Mouse (Mus musculus) CD4-positive helper T cell, adult 2 months (primary cell): ENCODE results near the gene Flrt1.

ENCODE experiments used
- DNase-seq: peaks from one replicate; pipeline ENCODE4 v3.0.0-alpha.2; 2012; ENCODE audit warnings: low read depth, missing footprints, low spot score

Gene Flrt1

DNA sequence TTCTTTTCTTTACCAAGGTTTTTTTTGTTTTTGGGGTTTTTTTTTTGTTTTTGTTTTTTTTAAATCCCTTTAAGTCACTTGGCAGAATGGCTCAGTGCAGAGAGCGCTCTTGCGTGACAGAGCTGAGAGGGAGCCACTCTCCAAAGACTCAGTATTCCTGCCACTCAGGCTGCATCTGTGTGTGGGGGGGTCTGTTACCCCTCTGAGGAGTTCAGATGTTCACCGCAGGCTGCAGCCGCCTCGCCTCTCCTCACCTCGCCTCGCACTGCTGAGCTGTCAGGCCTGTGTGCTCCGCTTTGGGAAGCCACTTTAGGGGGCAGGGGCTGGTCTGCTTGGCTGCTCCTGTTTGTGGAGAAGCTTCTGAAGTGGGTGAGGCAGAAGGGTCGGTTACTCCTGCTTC is at the start of gene Flrt1:
Flrt1 (minus strand) TSS at position 186 of the 400 bp plus-strand sequence.
- DNase-seq: no peak

DNA sequence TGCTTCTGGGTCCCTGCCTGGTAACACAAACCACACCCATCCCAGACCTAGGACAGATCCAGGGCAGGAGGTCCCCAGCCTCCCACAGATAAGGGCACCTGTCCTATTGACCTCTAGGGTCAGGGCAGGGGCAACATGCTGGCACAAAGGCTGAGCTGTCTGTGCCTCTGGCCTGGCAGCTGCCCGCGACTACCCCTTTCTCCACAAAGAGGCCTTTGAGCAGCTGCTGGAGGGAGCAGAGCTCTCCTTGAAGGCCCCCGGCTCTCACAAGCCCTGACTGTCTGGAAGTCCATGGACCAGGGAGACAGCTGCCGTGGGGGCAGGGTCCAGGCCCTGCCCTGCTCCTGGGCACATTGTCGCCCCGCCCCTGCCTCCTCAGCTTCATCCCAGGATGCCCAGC is 49.7 kb upstream of the Flrt1 start:
- no peak for DNase-seq

DNA sequence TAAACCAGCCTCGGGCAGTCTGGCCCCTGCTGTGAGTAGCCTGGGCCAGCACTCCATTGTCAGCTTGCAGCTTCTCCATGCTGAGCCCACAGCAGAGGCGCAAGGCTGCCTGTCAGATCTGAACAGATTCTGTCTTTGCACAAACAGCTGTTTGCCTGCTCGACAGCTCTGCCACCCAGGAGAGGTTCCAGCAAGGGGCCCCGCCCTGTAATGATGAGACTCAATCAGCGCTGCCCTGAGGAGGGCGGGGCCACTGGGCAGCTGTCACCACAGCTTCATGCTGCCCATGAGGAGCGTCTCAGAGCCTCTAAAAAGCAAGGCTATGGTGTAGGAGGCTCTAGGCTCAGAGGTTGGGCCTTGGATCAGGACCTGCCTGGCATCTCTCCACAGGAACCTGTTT is 47.7 kb upstream of the Flrt1 start:
- no peak for DNase-seq

DNA sequence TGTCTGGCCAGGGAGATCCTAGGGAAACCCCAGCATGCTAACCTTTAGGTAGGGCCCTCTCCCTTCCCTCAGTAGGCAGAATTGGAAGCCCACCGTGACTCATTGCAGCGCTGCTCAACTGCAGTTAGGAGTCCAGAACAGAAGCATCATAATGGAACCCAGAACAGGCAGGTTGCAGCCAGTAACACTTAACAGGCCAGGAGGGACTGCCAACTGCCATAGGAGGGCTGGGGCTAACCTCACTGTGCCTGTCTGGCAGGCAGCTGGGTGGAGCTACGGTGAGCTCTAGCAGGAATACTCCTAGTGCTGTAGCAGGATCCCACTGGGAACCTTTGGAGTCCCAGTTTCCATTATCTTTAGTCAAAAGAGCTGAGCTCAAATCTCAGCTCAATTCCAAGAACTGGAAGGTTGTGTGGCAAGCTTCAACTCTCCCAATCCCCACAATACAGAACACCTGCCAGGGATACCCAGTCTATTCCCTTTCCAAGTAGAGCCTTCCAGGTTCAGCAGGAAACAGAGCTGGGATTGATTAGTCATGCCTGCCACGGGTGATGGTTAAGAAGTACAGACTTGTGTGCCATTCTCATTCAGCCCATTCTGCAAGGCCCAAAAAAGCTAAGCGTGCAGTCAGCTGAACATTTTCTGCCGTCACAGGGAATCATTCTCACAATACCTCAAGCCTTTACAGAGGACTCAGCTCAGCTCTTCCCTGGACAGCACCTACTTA is 46.6 kb upstream of the Flrt1 start:
- no peak for DNase-seq

DNA sequence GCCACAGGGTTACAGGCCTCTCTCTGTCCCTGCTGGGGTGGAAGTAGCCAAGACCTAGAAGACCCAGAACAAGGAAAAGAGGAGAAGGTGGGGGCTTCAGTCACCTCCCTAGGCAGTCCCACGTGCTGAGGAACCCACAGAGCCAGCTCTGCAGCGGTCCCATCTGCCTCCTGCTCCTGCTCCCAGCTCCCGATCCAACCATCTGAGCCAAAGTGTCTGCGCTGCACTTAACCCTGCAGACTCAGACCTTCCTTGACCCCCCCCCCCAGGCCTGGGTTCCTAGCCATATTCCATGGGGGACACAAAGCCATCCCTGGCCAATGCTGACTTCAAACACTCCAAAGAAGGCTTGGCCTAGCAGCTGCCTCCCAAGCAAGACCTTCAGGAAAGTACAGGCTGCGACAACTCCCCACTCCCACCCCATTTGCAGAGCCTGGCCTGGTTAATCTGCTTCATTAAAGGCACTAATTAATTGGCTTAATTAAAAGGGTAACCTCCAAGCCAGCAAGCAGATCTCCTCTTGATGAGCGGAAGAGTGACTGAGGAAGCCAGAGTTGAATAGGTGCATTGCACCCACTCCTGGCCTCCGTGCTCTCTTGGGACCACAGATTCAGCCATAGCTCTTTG is 45.9 kb upstream of the Flrt1 start:
- DNase-seq: no peak

DNA sequence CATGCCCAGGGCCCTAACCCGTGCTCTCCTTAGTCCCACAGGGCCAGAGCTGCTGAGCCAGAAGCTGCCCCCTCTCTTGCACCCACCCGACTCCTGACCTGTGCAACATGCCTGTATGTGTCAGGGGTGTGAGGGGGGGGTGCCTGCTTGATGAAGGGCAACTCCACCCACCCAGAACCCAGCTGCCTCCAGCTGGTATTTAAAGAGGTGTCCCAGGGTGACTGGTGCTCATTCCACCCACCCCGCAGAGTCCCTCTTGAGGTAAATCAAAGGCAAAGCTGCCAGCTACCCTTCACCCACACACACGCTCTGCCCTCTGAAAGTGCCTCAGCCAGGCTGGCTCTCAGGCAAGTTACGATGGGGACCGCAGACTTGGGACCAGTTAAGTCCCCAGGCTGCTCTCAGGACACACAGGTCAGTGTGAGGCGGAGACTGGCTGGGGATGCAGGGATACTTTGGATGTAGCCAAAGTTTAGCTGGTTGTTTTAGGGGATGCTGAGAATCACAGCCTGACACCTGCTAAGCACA is 43.7 kb upstream of the Flrt1 start:
- DNase-seq: no peak

DNA sequence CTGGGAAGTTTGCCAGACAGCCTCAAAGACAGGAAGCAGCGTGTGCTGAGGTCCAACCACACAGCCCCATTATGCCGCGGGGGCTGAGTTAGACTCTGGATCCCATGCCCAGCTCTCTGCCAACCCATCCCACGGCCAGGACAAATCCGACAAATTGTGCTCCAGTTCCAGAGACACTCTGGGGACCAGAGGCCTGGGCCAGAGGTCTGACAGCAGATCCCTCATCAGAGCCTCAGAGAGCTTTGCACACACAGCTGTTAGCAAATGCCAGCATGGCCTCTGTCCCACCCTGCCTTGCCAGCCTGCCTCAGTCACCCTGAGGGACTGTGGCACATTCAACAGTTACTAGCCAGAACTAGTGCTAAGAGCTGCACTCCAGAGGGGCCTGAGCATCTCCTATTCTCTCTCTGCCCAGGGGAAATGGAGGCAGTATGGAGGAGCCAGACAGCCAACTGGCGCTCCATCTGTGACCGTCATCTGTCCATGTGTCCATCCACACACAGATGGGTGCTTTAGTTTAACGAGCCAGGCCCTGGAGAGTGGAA is 43.1 kb upstream of the Flrt1 start:
- DNase-seq: no peak

DNA sequence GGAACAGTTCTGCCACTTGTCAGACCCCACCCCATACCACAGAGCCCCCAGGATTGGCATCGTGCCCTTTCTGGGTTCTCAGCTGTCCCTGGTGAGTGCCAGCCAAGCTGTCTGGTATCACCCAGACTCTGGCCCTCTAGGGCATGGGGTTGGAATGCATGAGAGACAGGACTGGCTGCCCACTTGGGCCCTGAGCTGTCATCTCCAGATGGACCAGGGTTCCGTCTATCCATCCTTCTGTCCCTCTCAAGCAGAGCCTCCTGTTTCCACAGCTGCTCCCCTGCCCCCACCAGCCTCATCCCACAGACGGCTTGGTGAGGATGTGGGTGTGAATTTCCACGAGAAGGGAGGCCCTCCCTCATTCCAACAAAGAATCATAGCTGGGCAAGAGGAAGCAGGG is 42.6 kb upstream of the Flrt1 start:
- DNase-seq: no peak

DNA sequence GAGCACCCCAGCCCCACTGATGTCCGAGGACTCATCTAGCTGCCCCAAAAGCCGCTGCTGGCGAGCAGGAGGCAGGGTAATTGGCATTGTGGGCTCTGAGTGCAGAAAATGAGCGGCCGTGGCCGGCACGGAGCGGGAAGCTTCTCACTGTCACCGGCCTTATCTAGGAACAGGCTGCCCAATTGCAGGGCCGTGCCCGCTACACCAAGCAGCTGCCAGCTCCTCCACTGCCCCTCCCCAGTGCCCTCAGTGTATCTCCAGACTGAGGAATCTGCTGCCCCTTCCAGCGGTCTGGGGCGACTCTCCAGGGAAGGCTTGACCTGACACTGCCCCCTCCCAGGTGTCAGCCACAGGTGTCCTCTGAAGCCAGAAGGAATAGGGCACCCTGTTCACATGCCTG is 40.8 kb upstream of the Flrt1 start:
- DNase-seq: no peak

DNA sequence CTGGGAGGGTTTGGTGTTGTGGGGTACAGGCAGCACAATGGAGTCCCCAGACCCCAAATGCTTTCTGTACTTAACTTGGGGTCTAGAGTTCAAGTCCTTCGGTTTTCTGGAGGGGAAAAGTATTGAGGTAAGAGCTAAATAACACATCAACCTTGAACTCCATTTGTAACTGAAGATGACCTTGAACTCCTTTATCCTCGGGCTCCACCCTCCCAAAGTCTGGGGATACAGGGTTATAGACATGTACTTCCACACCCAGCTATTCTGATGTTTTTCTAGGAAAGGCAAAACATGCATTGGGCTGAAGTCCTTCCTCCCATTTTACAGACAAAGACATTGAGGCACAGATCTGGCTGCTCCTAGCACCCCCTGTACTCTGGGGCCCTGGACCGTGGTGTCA is 38.9 kb upstream of the Flrt1 start:
- DNase-seq: no peak

DNA sequence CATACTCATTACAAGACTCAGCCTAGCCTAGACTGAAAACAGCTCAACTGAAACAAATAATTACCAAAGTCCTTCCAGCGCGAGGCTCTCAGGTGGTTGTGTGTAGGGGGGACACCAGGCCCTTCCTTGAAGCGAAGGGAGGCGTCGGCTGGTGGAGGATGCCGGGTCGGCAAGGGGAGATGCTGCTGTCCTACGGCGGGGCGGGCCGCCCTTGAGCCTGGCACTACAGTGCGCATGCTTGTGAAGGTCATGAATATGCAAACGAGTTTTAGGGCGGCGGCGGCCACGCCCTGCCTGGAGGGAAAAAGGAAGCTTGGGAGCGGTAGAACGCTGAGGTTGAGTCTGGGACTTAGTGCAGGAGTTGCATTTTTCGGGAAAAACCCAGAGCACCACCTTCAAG is 38.3 kb upstream of the Flrt1 start:
- peak; percentile 43 for DNase-seq

DNA sequence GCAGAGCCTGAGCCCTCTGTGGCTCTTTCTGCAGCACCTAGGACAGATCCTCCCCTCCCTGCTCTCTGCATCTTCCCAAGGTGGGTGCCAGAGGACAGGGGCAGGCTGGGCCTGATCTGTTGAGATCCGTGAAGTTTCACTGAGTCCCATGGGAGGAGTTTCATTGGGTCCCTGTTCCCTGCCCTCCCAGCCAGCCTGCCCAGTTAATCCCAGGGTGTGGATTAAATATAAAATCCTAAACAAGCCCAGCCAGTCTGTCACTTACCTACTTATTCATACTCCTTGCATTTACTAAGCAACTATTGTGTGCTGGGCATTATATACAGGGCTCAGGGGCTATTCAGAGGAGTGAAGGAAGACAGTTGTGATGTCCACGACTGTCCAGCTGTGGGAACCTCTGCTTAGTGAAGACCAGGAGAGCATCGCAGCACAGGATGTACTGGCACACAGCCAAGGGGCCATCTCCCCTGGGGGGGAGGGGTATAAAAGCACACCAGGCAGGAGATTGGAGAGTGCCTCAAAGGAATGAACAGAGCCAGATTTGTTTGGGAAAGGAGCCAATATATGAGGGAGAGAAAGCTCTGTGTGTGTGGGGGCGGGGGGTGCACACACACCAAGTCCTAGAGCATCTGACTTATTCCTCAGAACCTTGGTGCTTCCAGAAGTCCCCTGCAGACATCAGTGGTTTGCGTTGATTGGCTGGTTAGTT is 36.8 kb upstream of the Flrt1 start:
- DNase-seq: no peak

DNA sequence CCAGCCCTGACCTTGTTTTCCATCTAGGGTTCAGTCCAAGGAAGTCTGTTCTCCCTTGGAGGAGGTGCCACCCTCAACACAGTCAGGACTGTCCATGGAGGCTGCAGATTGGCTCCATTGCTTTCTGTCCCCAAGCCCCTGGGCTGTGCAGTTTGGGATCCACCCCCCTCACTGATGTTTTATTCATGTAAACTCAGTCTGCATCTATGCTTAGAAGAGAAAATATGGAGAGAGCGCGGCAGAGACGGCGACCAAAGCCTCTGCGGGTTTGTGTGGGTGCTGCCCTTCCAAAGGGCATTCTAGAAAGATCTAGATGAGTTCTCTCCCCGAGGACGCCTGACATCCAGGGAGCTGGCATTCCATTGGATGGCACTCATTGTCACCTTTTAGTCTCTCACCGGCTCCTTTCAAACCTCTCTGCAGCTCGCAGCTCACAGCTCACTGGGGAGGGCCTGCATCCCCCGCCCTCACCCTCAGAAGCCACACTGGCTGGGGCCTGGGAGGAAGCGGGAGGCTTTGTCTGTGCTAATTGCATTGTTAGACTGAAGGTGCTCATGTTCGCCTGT is 35.4 kb upstream of the Flrt1 start:
- DNase-seq: no peak

DNA sequence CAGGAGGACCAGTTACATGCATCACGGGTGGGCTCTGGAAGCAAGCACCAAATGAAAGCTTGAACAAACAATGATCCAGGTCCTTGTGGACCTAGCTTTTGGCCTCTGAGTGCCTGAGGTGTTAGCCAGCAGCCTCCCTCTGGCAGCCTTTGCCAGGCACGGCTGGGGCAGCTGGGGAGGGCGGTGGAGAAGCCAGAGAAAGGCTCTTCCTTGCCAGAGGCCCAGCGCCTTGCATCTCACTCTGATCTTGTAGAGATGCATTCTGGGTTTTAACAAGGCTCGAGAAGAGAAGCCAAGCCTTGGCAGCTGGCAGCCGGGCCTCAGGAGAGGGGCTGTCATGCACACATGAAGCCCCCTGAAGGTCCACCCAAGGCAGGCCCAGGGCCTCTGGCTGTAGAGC is 34.8 kb upstream of the Flrt1 start:
- DNase-seq: no peak

DNA sequence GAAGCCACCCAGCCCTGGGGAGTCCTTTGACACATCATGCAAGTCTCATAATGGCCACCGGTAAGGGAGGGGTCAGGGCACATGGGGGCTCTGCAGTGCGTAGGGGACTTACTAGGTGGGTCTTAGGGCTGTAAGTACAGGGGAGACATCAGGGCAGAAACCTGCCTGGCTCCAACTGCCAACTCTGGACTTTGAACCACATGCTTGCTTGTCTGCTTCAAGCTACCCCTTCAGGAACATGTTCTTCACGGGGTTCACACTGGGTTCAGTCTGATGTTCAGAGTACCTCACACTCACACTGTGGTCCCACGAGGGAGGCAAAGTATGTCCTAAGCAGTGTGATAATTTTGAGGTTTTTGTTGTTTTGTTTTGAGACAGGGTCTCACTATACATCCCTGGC is 33.8 kb upstream of the Flrt1 start:
- no peak for DNase-seq

DNA sequence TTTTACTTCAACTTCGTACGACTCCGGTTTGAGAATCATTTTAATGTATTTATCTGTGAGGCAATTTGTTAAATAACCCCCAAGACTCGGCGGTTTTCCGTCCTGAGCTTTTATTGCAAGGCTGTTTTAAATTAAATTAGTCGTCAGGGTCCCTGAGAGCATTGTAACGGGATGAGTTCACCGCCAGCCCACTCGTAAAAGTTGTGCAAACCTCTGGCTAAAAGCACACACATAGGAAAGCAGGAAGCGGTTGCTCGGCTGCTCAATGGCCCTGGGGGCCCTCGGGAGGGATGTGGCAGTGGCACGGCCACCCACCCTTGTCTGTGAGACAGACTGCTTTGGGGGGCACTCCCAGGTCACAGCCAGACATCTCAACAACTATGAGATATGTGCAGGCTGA is 32.8 kb upstream of the Flrt1 start:
- DNase-seq: no peak

DNA sequence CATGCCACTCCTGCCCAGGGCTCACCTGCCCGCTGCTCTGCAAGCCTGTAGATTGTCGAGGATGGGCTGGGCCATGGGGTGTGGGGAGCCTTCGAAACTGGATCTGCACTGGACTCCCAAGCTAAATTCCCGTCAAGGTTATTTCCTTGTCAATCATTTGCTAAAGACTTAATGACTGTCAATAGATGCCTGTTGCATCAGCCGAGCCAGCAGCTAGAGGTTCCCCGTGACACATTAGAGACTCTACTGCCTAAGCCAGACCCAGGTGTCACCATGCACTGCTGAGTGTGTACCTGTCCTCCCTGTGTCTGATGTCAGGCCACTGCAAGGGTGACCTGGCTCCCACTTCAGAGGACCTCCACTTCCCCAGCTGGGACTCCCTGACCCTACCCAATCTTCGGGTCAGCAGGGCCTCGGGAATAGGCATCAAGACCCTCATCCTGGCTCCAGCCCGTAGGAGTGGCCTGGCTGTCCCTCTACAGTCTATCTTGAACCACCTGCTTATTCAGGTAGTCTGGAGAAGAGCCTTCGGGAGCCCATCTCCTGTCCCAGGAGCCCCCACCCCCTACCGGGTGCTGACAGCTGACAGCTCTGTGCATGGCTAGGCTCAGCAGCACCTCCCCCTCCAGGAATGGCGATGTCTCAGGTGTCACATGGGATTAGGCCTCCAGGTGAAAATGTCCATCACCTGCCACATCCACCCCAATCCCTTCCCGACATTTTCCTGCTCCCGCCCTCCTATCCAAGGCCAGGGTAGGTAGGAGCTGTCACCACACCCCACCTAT is 31.4 kb upstream of the Flrt1 start:
- DNase-seq: no peak

DNA sequence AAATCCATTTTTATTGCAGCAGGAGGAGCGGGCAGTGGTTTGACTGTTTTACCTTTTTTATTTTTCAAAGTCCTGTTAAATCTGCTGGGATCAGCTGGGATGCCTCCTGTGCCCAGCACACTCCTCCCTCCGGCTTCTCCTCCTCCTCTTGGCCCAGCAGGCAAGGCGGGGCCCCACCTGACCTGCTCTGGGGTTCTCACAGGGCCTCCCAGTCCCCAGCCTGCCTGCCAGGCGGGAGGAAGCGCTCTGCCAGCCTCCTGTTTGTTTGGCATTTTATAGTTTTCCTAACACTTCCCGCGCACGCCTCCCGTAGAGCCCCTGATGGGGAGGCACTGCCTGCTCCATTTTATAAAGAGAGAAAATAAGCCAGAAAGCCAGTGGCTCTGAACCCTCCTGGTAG is 30.5 kb upstream of the Flrt1 start:
- no peak for DNase-seq

DNA sequence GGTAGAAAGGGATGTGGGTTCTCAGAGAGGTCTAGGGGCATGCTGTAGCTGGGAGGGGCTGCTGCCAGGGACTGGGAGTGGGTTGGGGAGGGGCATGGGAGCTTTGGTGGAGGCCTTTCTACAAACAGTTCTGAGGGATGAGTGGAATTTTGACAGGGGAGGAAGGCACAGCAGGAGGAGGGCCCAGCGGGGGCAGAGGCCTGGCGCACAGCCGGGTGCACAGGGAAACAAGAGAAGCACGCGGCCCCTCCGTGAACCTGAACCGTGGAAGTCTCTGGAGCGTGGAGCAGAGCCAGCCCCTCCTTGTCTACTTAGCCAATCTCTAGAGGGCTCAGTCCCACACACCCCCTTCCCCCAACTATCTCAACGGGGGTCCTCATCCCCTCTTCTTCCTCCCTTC is 30.0 kb upstream of the Flrt1 start:
- no peak for DNase-seq

DNA sequence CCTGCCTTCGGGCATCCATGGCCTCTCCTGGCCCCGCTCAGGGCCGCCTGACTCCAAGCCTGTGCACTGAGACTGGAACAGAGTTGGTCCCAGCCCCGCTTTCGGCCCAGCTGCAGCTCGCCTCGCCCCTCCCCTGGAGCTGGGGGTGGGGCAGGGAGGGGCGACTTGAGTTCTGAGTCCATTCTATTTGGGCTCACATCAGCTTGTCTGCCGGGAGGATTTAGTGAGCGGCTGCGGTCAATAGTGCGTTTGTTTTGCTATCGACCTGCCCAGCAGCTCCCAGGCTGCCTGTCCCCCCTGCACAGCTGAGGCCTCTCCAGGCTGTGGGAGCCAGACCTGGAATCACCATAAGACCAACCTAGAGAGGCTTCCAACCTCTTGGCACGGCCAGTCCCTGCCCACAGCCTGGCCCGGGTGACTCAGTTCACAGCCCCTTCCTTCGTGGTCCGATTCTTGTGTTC is 29.1 kb upstream of the Flrt1 start:
- no peak for DNase-seq

DNA sequence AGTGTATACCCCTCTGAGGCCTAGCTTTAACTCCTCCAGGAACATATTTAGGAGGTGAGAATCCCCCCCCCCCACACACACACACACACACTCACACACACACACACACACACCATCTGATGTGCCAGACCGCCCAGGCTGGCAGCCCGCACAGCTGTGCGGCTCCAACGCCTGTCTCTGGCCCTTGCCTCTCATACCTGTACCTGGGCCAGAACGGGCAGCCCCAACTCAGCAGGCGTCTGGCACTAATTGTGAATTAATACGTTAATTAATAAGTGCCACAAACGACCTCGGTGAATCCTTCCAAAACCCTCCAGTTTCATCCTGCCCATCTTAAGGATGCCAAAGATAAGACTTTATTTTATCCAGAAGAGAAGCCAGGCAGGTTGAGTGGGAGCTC is 27.9 kb upstream of the Flrt1 start:
- no peak for DNase-seq
